Mouse (Mus musculus): ENCODE measurements around the gene Mapk8ip2.

- TF ChIP-seq POLR2A (IDR thresholded peaks at IDR 0.05; ENCODE audit: extremely low read depth, insufficient read depth, low read length) (no peak), CTCF (IDR thresholded peaks at IDR 0.05; ENCODE audit: extremely low read depth, insufficient read depth, low read length) (no peak)
Measured at GRCm38 (mm10) chr15:89410118-89410517, 43.6 kb upstream of the Mapk8ip2 start, which contains the start of gene Syce3.
